Mouse (Mus musculus) hindbrain, embryonic 11.5 days (tissue): ENCODE results near the gene Rnf6. TPM values are rescaled to one million over a fixed set of nuclear protein-coding genes. Genes with fewer than 3 reads are reported as not detected.

ENCODE experiments used
- ATAC-seq: fragments of 200-750 bp; cut with Nextera tagmentation; 2 replicates; pipeline ENCODE4 v1.8.0; 2017; ENCODE audit warnings: mild to moderate bottlenecking, moderate TSS enrichment, moderate library complexity; ENCODE audit not compliant: low FRiP score
- DNase-seq: peaks from one replicate; pipeline ENCODE4 v3.0.0-alpha.2; 2015; ENCODE audit warnings: low spot score
- H3K27ac ChIP-seq: fragments of 300-500 bp; sonication (generic); 2 replicates; pipeline ENCODE4 v1.5.1; 2014; ENCODE audit warnings: mild to moderate bottlenecking, low read depth, low read length
- H3K27me3 ChIP-seq: fragments of 300-500 bp; sonication (generic); 2 replicates; pipeline ENCODE4 v1.6.1; 2014; ENCODE audit warnings: mild to moderate bottlenecking, low read length, moderate library complexity, mixed read lengths; ENCODE audit not compliant: control insufficient read depth, insufficient read depth
- H3K36me3 ChIP-seq: fragments of 300-500 bp; sonication (generic); 2 replicates; pipeline ENCODE4 v1.6.1; 2014; ENCODE audit warnings: mild to moderate bottlenecking, low read length, moderate library complexity, mixed read lengths; ENCODE audit not compliant: control insufficient read depth, insufficient read depth
- H3K4me1 ChIP-seq: fragments of 300-500 bp; sonication (generic); replicated peaks from 2 replicates; pipeline ENCODE4 v1.6.1; 2014; ENCODE audit warnings: low read length, mixed read lengths; ENCODE audit not compliant: control insufficient read depth, insufficient read depth
- H3K4me2 ChIP-seq: fragments of 300-500 bp; sonication (generic); replicated peaks from 2 replicates; pipeline ENCODE4 v1.6.1; 2014; ENCODE audit warnings: mild to moderate bottlenecking, low read depth, low read length
- H3K4me3 ChIP-seq: fragments of 300-500 bp; sonication (generic); 2 replicates; pipeline ENCODE4 v1.5.1; 2014; ENCODE audit warnings: low read depth, low read length
- H3K9ac ChIP-seq: fragments of 300-500 bp; sonication (generic); 2 replicates; pipeline ENCODE4 v1.6.1; 2014; ENCODE audit warnings: low read depth, low read length
- H3K9me3 ChIP-seq: fragments of 300-500 bp; sonication (generic); 2 replicates; pipeline ENCODE4 v1.6.1; 2016; ENCODE audit warnings: low read length; ENCODE audit not compliant: control insufficient read depth
- WGBS: fragments of 180-500 bp; shearing (Covaris S2); extraction: QIAGEN DNeasy Blood & Tissue Kit; methylation state at CpG from one replicate; pipeline ENCODE4 v1.1.7; 2014; 5-methylcytosine and 5-hydroxymethylcytosine counted together
- polyA plus RNA-seq: library from polyadenylated mRNA; unstranded; fragments of >200 nt; fragmentation: Nextera tagmentation; extraction: Ambion mirVana; gene quantifications from 2 replicates; pipeline ENCODE4 v1.2.1, GENCODE M21; 2014

Gene Rnf6
- polyA plus RNA-seq, 1 experiment from 2014 or later: 22.1 TPM

- peaks cover 3% of the 10 kb centered on the region; the same call in 1 of the 2 replicates for H3K4me1 ChIP-seq
- no peak overlapping the region for H3K27ac ChIP-seq
- no peaks in the 10 kb centered on the region for H3K9me3 ChIP-seq
- peak overlapping the region; percentile 76; the same call in 1 of the 2 replicates for H3K9ac ChIP-seq
- no peaks in the 10 kb centered on the region for H3K36me3 ChIP-seq
- H3K4me3 ChIP-seq: peak overlapping the region; percentile 60
- DNase-seq: no peak
- no peaks in the 10 kb centered on the region for H3K27me3 ChIP-seq
- WGBS: 10% methylated on average over 13 of the region's 13 CpGs
- ATAC-seq: peak; percentile 55; the same call in 1 of the 2 replicates
- peak overlapping the region; percentile 56 for H3K4me2 ChIP-seq
Measured at GRCm38 (mm10) chr5:146220501-146220878, 865 bp downstream of the Rnf6 start.

- 98% methylated on average over 5 of the region's 5 CpGs for WGBS
- H3K27ac ChIP-seq: no peak overlapping the region
- no peak for ATAC-seq
- no peak for DNase-seq
- H3K4me1 ChIP-seq: no peaks in the 10 kb centered on the region
- H3K27me3 ChIP-seq: no peaks in the 10 kb centered on the region
- no peak overlapping the region for H3K4me2 ChIP-seq
- no peak overlapping the region for H3K4me3 ChIP-seq
- H3K9ac ChIP-seq: no peak overlapping the region
- peaks cover 19% of the 10 kb centered on the region; the same call in 1 of the 2 replicates for H3K36me3 ChIP-seq
- H3K9me3 ChIP-seq: no peaks in the 10 kb centered on the region
Measured at GRCm38 (mm10) chr5:146205537-146205936, 15.8 kb downstream of the Rnf6 start.

GRCm38 (mm10) chr5:146203921-146204320 is 17.4 kb downstream of the Rnf6 start:
- H3K4me2 ChIP-seq: no peak overlapping the region
- no peaks in the 10 kb centered on the region for H3K4me1 ChIP-seq
- H3K27me3 ChIP-seq: no peaks in the 10 kb centered on the region
- no peak overlapping the region for H3K9ac ChIP-seq
- H3K27ac ChIP-seq: no peak overlapping the region
- ATAC-seq: no peak
- 80% methylated on average over 2 of the region's 2 CpGs for WGBS
- H3K4me3 ChIP-seq: no peak overlapping the region
- no peak for DNase-seq
- peaks cover 19% of the 10 kb centered on the region; the same call in 1 of the 2 replicates for H3K36me3 ChIP-seq
- H3K9me3 ChIP-seq: no peaks in the 10 kb centered on the region

- DNase-seq: no peak
- Histone ChIP-seq H3K4me1 (no peaks in the 10 kb centered on the region), H3K36me3 (peaks cover 10% of the 10 kb centered on the region; the same call in 1 of the 2 replicates), H3K27ac (no peak overlapping the region), H3K4me3 (no peak overlapping the region), H3K9me3 (no peaks in the 10 kb centered on the region), H3K9ac (no peak overlapping the region), H3K27me3 (no peaks in the 10 kb centered on the region), H3K4me2 (no peak overlapping the region)
- no peak for ATAC-seq
- WGBS: 96% methylated on average over 6 of the region's 6 CpGs
Measured at GRCm38 (mm10) chr5:146200580-146200979, 20.8 kb downstream of the Rnf6 start.

GRCm38 (mm10) chr5:146199540-146199939 is 21.8 kb downstream of the Rnf6 start:
- H3K27me3 ChIP-seq: no peaks in the 10 kb centered on the region
- H3K36me3 ChIP-seq: peaks cover 7% of the 10 kb centered on the region; the same call in 1 of the 2 replicates
- H3K4me2 ChIP-seq: no peak overlapping the region
- no peak for ATAC-seq
- no peaks in the 10 kb centered on the region for H3K9me3 ChIP-seq
- WGBS: 77% methylated on average over 2 of the region's 2 CpGs
- no peak overlapping the region for H3K9ac ChIP-seq
- no peak for DNase-seq
- no peak overlapping the region for H3K27ac ChIP-seq
- no peak overlapping the region for H3K4me3 ChIP-seq
- no peaks in the 10 kb centered on the region for H3K4me1 ChIP-seq

GRCm38 (mm10) chr5:146199073-146199472 is 22.3 kb downstream of the Rnf6 start:
- H3K27me3 ChIP-seq: no peaks in the 10 kb centered on the region
- no peaks in the 10 kb centered on the region for H3K4me1 ChIP-seq
- H3K4me2 ChIP-seq: no peak overlapping the region
- H3K4me3 ChIP-seq: no peak overlapping the region
- peaks cover 4% of the 10 kb centered on the region; the same call in 1 of the 2 replicates for H3K36me3 ChIP-seq
- DNase-seq (no peak), ATAC-seq (no peak)
- no peaks in the 10 kb centered on the region for H3K9me3 ChIP-seq
- no peak overlapping the region for H3K27ac ChIP-seq
- no peak overlapping the region for H3K9ac ChIP-seq

- no peak overlapping the region for H3K4me2 ChIP-seq
- H3K9me3 ChIP-seq: no peaks in the 10 kb centered on the region
- ATAC-seq: no peak
- no peak overlapping the region for H3K9ac ChIP-seq
- no peak for DNase-seq
- no peaks in the 10 kb centered on the region for H3K27me3 ChIP-seq
- no peaks in the 10 kb centered on the region for H3K4me1 ChIP-seq
- H3K27ac ChIP-seq: no peak overlapping the region
- 83% methylated on average over 8 of the region's 8 CpGs for WGBS
- no peak overlapping the region for H3K4me3 ChIP-seq
- H3K36me3 ChIP-seq: no peaks in the 10 kb centered on the region
Measured at GRCm38 (mm10) chr5:146193360-146193759, 28.0 kb downstream of the Rnf6 start.

GRCm38 (mm10) chr5:146190501-146191269 is 30.7 kb downstream of the Rnf6 start:
- Histone ChIP-seq H3K4me3 (no peak overlapping the region), H3K27me3 (no peaks in the 10 kb centered on the region), H3K36me3 (no peaks in the 10 kb centered on the region), H3K9me3 (no peaks in the 10 kb centered on the region), H3K9ac (no peak overlapping the region), H3K27ac (no peak overlapping the region), H3K4me1 (no peaks in the 10 kb centered on the region), H3K4me2 (no peak overlapping the region)
- WGBS: 61% methylated on average over 3 of the region's 3 CpGs
- ATAC-seq: no peak
- DNase-seq: no peak

- Histone ChIP-seq H3K4me1 (no peaks in the 10 kb centered on the region), H3K4me2 (no peak overlapping the region), H3K9ac (no peak overlapping the region), H3K9me3 (no peaks in the 10 kb centered on the region), H3K36me3 (no peaks in the 10 kb centered on the region), H3K27ac (no peak overlapping the region), H3K27me3 (no peaks in the 10 kb centered on the region), H3K4me3 (no peak overlapping the region)
- DNase-seq (no peak), ATAC-seq (no peak)
- 72% methylated on average over 4 of the region's 4 CpGs for WGBS
Measured at GRCm38 (mm10) chr5:146190093-146190492, 31.3 kb downstream of the Rnf6 start.
